Mouse (Mus musculus) frontal cortex, adult 2 months (tissue): Measurements from ENCODE around the gene Lrrc10. TPM values are rescaled to one million over a fixed set of nuclear protein-coding genes. Genes with fewer than 3 reads are reported as not detected.

Experiments
- polyA plus RNA-seq: library from polyadenylated mRNA; depleted of rRNA; stranded (reverse); fragments of >200 nt; gene quantifications from 2 replicates; pipeline ENCODE4 v1.2.3, GENCODE M21; 2012; rRNA removed

Lrrc10 gene
- polyA plus RNA-seq, 1 experiment: not detected

Other genes with a start within 250 kb of the Lrrc10 start
- 0.17 and 0.22 TPM in 2 replicates for gene Myrfl, start 148.4 kb upstream of the Lrrc10 start, polyA plus RNA-seq
- gene Rab3ip, start 94.6 kb upstream of the Lrrc10 start, polyA plus RNA-seq: 35.2 and 54.2 TPM in 2 replicates
- not detected in 2 replicates for gene Gm10271, start 72.7 kb upstream of the Lrrc10 start, polyA plus RNA-seq
- gene Best3, start 59.0 kb upstream of the Lrrc10 start, polyA plus RNA-seq: 0.08 and 0.18 TPM in 2 replicates
- gene Cct2, start 18.5 kb downstream of the Lrrc10 start, polyA plus RNA-seq: 138 and 146 TPM in 2 replicates
- 33.4 and 34.2 TPM in 2 replicates for gene Frs2, start 103.2 kb downstream of the Lrrc10 start, polyA plus RNA-seq
- gene Yeats4, start 179.2 kb downstream of the Lrrc10 start, polyA plus RNA-seq: 55.9 and 57.8 TPM in 2 replicates
- not detected in 2 replicates for gene 9530003J23Rik, start 193.4 kb downstream of the Lrrc10 start, polyA plus RNA-seq
- gene Lyz2, start 237.0 kb downstream of the Lrrc10 start, polyA plus RNA-seq: 13.5 and 18.9 TPM in 2 replicates
- 0.16 and 0.23 TPM in 2 replicates for gene Lyz1, start 247.5 kb downstream of the Lrrc10 start, polyA plus RNA-seq